Mouse (Mus musculus) effector memory CD4-positive, alpha-beta T cell, adult 5 months (primary cell): ENCODE data around the gene Olfr1396. TPM values are rescaled to one million over a fixed set of nuclear protein-coding genes. Genes with fewer than 3 reads are reported as not detected.

Experiments
- polyA plus RNA-seq: library from polyadenylated mRNA; unstranded; fragments of 100-300 nt; shearing (Covaris generic); gene quantifications from one replicate; pipeline ENCODE4 v1.2.1, GENCODE M21; 2017

Gene Olfr1396
- not detected for polyA plus RNA-seq

GRCm38 (mm10) chr11:49114774-49115173, at the start of gene Olfr1396:
Gene Olfr1396 (minus strand): TSS chr11:49114874.

GRCm38 (mm10) chr11:49154077-49154476, 39.4 kb upstream of the Olfr1396 start, which contains the start of gene Olfr1394:
Gene Olfr1394 (plus strand): TSS chr11:49154377.

GRCm38 (mm10) chr11:49141974-49142373, 27.3 kb upstream of the Olfr1396 start, which contains the start of gene Olfr1395:
Gene Olfr1395 (plus strand): TSS chr11:49142274.

GRCm38 (mm10) chr11:49076001-49076757, 38.5 kb downstream of the Olfr1396 start, which contains the start of gene Ifi47:
Gene Ifi47 (plus strand): TSS chr11:49076587.

GRCm38 (mm10) chr11:49063713-49064469, 50.8 kb downstream of the Olfr1396 start, which contains the start of gene Tgtp2:
Gene Tgtp2 (minus strand): TSS chr11:49064206.

Other genes with a start within 250 kb of the Olfr1396 start
- 35.5 TPM for gene Irgm1, start 243.2 kb downstream of the Olfr1396 start, polyA plus RNA-seq
- 0.46 TPM for gene Gm5431, start 212.7 kb downstream of the Olfr1396 start, polyA plus RNA-seq
- gene Psme2b, start 168.7 kb downstream of the Olfr1396 start, polyA plus RNA-seq = 102 TPM
- 0.65 TPM for gene Olfr56, start 136.0 kb downstream of the Olfr1396 start, polyA plus RNA-seq
- gene 9930111J21Rik1, start 135.5 kb downstream of the Olfr1396 start, polyA plus RNA-seq = 87.6 TPM
- gene Gm12185, start 122.6 kb downstream of the Olfr1396 start, polyA plus RNA-seq = 0.76 TPM
- 55.4 TPM for gene Tgtp1, start 120.7 kb downstream of the Olfr1396 start, polyA plus RNA-seq
- 73.9 TPM for gene 9930111J21Rik2, start 63.6 kb downstream of the Olfr1396 start, polyA plus RNA-seq
- 90.7 TPM for gene Tgtp2, start 50.7 kb downstream of the Olfr1396 start, polyA plus RNA-seq
- 130 TPM for gene Ifi47, start 38.3 kb downstream of the Olfr1396 start, polyA plus RNA-seq
- not detected for gene Olfr1395, start 27.4 kb upstream of the Olfr1396 start, polyA plus RNA-seq
- gene Olfr1394, start 39.5 kb upstream of the Olfr1396 start, polyA plus RNA-seq = not detected
- not detected for gene Btnl9, start 72.3 kb upstream of the Olfr1396 start, polyA plus RNA-seq
- gene Zfp62, start 88.4 kb upstream of the Olfr1396 start, polyA plus RNA-seq = 69.8 TPM
- gene Mgat1, start 129.3 kb upstream of the Olfr1396 start, polyA plus RNA-seq = 32.3 TPM
- gene Olfr1393, start 163.4 kb upstream of the Olfr1396 start, polyA plus RNA-seq = not detected
- gene Olfr1392, start 170.4 kb upstream of the Olfr1396 start, polyA plus RNA-seq = not detected
- not detected for gene Olfr10, start 189.9 kb upstream of the Olfr1396 start, polyA plus RNA-seq
- gene Olfr1391, start 207.9 kb upstream of the Olfr1396 start, polyA plus RNA-seq = not detected
- gene Olfr1390, start 220.3 kb upstream of the Olfr1396 start, polyA plus RNA-seq = not detected